Mouse (Mus musculus) gastrocnemius, postnatal 10 days (tissue): ENCODE results near the gene Mnd1. TPM values are rescaled to one million over a fixed set of nuclear protein-coding genes. Genes with fewer than 3 reads are reported as not detected.
A peak's percentile ranks its signal among the peaks of the same experiment; 100 is the strongest.

ENCODE experiments used
- DNase-seq: peaks from one replicate; pipeline ENCODE4 v3.0.0; 2021; ENCODE audit warnings: mixed read lengths
- total RNA-seq, 2 experiments: library from RNA; stranded (reverse); gene quantifications; 2 replicates each; pipeline ENCODE4 v1.2.3; 2021

Gene Mnd1
- total RNA-seq, 2 experiments from 2014 or later: 8.1 to 8.5 TPM

DNA sequence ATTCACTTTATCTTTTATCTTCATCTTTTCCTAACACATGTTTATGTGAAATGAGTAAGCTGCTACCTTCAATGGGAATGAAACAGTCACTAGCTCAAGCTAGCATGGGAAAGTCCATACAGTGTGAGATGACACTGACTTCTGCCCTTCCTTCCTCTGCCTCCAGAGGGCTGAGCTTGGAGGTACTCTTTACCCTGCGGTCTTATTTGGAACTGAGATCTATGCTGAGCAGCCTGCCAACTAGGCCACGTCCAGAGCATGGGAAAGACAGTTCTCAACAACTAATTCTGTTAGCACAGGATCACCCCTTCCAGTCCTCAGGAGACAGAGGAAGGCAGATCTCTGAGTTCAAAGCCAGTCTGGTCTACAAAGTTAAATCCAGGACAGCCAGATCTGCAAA is 64.6 kb downstream of the Mnd1 start:
- DNase-seq: peak; percentile 14

DNA sequence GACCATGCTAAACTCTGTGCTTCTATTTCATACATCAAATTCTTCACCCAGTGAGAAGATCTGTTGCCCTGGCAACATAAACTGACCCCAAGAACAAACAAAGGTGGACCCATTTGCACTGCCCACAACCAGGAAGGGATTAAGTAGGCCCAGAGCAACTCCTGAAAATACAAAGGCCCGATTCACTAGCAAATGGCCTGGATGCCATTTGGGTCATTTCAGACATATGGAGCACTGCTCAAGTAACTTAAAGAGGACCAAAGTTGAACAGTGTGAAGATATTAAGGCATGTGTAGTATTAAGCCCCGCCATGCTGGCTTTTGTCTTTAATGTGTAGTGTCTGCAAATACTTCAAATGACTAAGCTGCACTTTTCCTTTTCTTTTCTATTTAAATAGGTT is 68.7 kb downstream of the Mnd1 start:
- no peak for DNase-seq

DNA sequence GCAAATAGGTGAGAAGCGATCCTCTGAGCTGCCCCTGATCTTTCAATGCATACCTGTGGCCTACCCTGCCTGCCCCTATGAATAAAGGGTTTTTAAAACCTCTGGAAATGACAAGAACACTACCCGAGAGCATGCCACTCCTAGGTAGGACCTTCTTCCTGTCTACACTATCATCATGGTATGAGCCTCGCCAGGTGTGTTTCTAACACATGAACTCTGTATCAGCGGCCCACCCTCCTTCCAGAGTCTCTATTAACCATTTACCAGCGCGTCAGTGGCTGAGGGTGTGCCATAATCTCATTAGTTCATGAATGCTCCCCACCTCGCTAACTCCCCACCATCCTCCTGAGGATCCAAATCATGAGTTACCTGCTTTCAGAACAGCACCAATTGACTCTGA is 69.2 kb downstream of the Mnd1 start:
- no peak for DNase-seq

DNA sequence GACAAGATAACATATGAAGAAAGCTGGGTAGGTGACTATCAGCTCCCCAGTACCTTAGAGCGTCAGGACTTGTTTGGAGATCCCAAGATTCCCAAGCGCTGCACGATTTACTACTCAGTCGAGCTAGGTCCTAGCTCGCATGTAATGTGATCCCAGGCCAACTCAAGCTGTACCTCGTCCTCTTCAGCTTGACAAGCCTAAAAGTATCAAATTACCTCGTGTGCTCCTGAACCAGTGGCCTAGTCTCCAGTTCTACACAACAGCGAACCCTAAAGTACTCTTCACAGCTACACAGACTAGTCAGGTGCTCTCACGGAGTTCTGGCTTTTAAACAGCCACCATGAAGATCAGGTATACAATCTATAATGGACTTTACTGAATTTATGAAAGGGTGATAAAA is 70.2 kb downstream of the Mnd1 start:
- DNase-seq: no peak

DNA sequence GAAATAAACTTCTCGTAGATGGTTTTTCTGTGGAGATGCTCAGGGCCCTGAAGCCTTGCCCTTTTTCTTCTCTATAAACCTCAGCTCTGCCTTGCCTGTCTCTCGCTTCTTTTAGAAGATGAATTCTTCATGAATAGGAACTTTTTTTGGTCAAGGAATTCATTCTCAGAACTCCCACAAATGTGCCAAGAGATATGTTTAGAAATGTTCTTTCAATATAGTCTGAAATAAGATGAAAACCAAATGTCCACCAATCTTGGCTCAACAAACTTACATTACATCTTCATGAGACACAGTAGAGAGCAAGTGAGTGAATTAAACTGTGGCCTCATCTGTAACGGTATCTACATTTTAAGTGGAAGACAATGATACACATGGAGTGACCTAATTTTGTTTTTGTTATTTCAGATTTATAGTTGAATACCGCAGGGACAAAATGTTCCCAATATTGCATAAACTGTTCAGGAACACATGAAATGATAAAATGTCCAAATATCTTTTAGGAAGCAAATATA is 74.3 kb downstream of the Mnd1 start:
- DNase-seq: no peak

DNA sequence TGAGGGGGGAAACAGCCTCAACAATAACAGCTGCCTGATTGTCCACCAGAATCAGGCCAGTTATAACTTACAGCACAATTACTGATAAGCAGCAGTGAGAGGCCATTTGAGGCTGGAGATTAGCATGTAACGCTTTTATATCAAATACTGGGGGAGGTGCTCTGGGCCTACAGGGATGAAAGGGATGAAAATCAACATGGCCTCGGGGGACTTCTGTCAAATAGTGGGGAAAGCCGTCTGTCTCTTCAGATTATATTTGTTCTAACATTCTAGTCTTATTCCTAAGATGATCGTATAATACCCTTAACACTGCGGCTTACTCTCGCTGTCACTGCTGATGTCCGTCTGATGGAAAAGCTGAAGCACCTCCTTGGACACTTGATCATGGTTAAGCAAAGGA is 75.5 kb downstream of the Mnd1 start:
- no peak for DNase-seq

DNA sequence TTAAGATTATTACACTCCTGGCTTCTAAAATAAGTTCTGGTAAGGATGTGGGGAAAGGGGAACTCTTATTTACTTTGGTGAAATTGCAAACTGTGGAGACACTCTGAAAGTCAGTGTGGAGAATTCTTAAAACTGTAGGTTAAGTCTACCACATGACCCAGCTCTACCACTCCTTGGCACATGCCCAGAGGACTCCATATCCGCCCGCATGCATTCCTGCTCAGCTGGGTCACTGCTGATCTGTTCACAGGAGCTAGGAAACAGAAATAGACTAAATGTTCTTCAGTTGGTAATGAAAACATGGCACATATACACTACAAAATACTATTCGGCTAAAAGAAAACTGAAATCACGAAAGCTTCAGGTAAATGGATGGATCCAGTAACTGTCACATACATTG is 78.1 kb downstream of the Mnd1 start:
- no peak for DNase-seq

DNA sequence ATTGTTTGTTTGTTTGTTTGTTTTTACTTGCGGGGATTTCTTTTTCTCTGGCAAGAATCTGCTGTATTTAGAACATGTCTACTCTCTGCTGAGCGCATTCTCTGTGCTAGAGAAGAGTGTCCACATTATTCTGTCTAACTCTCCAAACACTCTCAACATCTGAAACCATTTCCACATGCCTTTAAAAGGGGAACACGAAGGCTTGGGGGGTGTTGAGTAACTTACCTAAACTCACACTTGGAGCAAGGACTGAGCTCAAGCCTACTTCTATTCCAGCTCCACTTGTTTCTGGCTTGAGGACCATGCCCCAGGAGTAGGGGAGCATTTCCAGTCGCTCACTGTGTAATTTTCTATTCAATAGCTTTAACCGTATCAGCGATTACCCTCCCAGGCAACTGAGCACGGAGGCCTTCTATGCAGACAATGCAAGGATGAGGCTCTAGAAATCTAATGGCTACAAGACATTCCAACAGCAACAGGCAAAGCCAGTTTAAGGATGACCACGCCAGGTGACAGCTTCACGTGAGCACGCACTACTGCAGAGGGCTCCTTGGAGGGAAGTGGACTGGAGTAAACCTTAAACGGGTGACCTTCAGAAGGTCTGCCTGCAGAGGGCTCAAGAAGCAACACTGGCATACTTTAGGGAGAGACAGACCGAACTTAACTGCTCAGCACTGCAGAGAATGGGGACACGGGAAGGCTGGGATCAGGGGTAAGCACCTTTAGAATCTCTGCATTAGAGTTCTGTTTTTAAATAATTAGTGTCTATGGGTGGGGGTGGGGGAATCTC is 78.8 kb downstream of the Mnd1 start:
- DNase-seq: no peak

DNA sequence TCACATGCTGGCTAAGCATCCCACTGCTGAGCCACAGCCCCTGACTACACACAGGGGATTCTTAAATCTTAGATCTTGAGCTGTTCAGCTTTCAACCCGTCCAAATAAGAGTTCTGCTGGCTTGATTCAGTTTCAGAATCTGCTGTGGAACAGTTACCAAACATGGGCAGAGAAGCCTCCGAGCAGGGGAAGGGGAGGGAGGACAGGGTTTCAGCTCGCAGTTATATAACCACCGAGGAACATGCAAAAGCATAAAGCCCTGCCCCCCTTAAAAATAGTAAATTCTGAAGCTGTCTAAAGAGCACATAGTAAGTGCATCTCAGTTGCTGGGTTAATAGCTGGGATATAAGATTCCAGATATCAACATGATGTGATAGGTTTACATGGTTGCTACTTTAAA is 80.1 kb downstream of the Mnd1 start:
- no peak for DNase-seq

DNA sequence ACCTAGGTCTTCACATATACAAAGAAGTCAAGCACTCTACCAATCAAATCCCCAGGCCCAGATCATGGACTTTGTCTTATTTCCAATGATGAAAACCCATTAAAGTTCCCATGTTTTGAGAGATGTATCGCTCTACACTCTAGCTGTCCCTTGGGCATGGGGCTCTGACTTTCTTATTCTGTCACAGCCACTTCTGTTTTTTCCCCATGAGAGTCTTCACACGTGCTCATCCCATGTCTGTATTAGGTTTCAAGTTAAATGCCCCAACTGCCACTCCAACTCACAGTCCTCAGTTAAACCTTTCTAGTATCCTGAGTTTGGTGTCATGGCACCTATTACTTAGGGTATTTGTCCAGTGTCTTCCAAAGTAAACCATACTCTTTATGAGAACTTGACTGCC is 80.8 kb downstream of the Mnd1 start:
- DNase-seq: no peak

DNA sequence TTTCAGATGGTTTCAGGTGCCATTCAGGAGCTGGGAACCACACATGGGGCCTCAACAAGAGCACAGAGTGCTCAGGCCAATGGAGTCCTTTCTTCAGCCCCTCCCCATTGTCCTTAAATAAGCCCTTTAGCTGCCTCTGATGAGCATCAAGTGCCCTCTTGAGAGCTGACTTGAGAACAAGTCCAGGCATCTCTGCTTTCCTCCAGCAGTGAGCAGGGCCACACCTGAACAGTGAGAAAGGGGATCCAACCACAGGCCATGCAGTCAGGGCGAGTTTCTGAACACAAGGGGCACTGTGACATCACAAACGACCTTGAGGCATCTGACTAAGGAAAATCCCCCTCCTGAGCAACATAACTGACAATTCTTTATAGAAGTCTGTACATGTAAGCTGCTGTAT is 83.9 kb downstream of the Mnd1 start:
- DNase-seq: no peak

DNA sequence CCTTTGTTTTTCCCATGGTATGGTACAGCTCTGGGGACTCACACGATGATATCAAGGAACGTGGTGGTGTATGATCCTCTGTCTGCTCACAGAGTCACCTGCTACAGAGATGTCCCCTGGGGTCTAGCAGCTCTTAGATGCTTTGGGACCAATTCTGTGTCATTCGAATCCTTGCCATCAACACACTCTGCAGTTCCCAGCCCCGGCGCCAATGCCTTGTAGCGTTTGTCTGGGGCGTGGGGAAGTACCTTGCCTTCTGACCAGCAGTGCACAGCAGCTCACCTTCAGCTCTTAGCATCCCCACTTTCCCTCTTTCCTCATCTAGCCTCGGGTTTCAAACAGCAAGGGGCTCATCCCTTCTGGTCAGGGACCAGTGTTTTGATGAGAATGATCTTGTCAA is 84.8 kb downstream of the Mnd1 start:
- no peak for DNase-seq

DNA sequence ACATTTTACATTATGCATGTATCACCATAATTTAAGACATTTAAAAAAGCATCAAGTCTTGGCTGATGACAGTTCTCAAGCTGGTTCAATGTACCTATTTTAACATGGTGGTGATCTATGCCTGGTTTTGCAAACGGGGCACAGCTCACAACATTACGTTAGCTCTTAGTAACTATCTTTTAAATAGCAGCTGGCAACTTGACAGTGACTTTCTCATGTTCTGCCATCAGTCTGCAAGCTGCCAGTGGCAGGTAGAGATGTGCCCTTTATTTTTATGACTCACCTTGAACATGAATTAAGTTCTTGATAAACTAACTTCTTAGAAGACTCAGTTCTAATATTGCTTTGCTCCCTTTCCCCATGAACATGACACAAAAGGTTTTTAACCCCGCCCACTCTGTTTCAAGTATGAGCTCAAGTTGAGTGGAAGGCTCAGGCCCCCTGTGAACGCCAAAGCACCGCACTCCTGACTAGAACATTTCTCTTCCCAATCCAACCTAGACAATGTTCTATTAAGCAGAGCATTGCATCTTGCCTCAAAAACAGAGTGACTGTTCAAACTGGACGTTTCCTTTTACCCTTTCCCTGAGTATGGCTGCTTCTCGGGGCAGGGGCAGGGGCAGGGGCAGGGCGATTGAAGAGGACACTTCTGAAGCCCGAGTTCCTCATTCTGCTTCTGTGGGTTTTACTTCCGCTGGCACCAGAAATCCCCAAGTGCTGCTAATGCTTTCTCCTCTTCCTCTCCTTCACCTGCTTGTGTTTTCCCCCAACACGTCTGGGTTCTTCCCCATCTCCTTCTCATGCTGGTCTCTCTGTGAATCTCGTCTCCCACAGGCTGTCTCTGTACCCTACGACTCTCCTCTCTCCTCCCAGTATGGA is 86.5 kb downstream of the Mnd1 start:
- no peak for DNase-seq

DNA sequence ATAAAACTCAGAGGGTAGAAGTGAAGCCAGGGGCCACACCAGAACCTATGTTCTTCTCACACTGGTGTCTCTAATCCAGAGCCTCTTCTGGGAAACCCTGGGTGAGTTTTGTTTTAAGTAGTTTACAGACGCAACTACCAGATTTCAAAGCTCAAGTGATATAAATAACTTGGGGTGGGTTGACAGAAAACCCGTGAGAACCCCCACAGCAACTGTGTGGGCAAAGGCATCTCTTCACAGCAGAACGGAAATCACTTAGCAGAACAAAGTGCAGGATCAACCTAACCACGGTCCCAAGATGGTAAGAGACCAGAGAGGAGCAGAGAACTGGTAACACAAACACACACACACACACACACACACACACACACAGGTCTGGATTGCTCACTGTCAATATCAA is 89.8 kb downstream of the Mnd1 start:
- DNase-seq: no peak

DNA sequence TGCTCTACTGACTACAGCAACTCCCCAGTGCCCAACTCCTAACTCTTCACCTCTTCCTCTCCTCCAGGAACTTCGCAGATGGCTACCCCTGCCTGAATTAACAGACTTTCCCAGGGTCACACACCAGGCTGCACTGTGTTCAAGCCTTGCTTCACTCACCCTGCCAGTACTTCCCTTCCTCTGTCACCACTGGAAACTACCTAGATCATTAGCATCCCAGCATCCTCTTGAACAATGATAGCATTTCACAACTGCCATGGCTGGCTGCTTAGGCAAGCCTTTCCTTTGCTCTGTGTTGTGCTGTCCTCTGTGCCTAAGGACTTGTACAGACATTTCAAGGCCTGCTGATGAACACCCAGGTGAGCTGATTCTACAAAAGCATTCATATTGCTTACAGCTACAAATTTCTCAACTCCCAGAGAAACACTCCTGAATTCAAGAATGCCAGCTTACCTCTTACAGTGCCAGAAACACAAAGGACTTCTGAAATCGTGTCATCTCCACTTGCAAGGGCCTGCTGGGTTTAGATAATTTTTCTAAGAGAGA is 92.1 kb downstream of the Mnd1 start:
- no peak for DNase-seq

DNA sequence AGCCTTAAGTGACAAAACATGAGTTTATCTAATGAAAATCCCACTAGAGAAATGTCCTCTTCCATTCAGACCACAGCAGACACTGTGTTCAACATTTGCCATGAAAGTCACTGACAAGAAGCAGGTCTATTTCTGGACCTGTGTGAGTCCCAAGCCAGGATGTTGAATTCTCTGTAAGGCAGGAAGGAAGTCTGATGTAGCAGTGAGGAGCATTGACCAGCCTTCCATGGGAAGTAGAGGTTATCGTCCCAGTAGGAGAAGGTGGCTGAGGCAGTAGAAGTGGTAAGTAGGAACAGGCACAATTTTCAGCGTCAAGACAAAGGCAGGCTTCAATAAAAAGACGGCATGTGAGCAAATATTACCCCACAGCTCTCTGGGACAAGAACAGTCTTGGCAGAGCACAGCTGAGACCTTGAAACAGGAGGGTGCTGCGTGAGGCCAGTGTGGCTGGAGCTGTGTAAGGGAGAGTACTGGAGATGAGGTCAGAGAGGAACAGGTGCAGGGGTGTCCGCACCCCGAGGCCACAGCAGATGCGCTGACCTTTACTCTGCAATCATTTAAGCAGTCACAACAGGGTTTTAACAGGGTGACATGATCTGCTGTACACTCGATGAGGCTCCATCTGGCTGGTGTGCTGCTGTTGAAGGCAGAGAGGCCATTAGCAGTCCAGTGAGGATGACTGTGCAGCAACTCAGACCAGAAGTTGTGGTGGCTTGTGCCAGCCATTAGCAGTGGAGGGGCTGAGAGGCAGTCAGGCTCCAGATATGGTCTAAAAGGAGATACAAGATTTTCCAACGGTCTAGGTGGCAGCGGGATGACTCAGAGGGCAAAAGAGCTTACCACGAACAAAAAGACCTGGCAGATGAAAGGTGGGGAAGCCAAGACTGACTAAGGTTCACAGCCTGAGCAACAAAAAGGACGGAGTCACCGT is 93.8 kb downstream of the Mnd1 start:
- DNase-seq: peak; percentile 26

DNA sequence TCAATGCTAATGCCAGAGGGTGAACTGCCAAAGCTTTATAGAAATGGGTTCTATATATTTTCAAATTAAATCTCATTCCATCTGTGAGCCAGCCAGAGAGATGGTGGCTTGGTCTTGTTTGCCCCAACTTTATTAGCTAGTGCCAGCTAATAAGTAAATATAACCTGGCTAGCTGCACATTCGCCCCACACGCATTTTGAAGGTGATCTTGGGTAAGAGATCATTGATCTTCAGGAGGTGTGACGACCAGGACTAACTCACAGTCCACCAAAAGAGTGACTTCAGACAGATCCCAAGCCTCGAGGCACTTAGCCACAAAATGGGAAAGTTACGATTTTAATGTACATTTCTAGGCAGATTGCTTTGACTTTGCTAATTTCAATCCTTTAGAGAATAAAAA is 94.6 kb downstream of the Mnd1 start:
- DNase-seq: no peak

DNA sequence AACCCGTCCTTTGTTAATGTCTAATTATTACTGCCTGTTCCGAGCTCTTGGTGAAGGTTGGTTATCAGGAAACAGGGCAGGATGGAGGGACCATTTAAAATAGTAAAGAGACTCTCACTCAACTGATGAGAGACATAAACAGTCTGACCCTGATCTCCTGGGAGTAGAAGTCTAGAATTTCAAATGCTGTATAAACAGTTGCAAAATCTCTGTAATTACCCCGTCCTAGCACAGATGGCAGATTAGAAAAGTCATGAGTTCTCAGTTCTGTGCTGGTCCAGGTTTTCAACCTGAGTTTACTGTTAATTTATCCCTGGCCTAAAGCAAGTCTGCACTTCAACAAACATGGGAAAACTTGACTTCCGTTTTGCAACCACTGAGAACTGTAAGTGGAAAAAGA is 95.5 kb downstream of the Mnd1 start:
- no peak for DNase-seq

DNA sequence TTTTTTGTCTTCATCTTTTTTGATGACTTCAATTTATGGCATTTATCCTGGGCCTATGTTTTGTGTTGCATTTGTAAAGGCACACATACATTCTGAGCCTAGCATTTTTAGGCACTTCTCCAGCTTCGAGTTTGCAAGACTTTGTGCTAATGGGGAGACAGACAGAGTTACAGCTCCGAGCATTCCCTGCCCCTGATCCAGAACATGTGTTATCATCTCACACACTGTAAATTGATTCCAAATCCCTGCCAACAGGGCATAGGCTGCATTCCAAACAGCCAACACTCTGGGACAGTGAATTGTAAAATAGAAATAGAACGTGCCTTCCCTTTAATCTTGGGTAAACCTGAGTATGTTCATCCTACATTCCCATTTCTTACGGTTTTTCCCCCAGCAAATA is 95.9 kb downstream of the Mnd1 start:
- DNase-seq: no peak

DNA sequence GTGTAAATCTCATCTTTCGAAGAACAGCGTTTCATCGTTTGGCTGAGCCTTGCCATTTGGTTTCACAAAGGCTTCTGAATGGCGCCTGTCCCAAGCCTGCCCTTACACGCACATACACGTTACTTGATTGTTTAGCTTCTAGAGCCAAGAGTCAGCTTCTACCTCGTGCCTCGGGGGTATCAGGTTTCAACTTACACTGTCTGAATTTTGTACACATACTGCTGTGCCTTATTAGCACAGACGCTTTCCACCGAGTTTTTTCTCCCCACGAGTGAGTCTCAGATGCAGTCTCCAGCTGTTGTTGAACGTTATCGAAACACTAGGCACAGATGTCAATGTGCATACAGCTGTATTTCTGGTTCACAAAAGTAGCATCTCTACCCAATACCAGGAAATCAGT is 96.3 kb downstream of the Mnd1 start:
- DNase-seq: no peak

DNA sequence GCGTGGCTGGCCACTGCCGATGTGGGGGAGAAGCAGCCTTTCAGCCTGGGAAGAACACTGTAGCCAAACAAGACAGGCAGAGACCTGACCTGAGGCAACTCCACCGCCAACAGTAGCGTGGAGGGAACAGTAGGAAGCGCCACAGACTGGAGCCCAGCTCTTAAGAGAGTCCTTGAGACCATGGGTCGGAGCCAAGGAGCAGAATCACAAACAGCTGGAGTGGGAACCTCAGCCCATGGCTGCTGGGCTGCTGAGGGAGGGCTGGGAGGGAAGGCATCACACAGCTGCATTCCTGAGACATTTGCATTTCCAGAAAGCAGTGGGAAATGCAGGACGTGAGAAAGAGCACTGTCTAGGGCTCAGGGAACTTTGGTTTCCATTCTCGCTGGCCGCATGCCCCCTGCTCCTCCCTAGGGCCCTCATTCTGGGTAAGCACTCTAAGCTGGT is 106.8 kb downstream of the Mnd1 start:
- peak; percentile 47 for DNase-seq

DNA sequence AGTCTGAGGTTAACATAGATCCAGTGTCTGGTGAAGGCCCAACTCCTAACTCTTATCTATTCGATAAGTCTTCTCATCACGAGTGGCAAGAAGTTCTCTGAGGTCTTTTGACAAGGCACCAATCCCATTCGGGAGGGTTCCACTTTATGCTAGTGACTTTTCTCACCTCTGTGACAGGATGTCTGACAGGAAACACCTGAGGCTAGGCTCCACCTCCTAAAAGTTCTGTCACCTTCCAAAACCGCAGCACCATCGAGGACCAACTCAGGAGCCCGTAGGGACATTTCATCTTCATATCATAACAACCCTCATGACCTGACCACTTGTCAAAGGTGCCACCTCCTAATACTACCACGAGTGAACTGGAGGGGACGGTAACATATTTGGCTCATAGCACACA is 109.4 kb downstream of the Mnd1 start:
- no peak for DNase-seq
